Mouse (Mus musculus) right cerebral cortex, postnatal 36 days (tissue): ENCODE results near the gene Cpox.

Experiments
- DNase-seq, 2 experiments: peaks; one replicate each; pipeline ENCODE4 v3.0.0; 2022; ENCODE audit warnings: low spot score in 2 of 2, mixed read lengths in 1 of 2

The Cpox gene

DNA sequence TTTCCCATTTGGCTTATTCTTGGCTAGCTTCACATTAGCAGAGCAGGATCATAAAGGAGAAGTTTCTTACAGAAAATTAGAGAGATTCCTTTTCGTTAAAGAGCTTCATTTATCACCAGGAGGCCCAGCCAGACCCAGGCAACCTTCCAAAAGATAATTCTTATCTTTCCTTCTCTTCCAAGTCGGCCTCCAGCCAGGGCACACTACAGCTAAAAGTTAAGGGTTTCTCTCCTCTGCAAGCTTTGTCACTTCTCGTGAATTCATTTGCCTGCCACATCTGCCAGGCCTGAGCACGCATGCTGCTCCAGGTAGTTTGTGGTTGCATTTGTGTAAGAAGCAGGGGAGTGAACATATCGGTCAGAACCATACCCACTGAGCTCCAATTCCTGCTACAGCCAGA lies 828 bp upstream of the Cpox start:
- DNase-seq = no peak

DNA sequence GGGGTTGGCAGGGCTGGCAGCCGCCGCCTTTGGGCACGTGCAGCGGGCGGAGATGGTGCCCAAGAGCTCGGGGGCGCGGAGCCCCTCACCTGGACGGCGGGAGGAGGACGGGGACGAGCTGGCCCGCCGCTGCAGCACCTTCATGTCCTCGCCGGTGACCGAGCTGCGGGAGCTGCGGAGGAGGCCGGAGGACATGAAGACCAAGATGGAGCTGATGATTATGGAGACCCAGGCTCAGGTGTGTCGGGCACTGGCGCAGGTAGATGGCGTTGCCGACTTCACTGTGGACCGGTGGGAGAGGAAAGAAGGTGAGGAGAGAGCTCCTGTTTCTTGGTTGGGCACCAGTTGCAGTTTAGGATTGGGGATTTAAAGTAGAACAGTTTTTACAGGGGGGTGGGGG lies 551 bp downstream of the Cpox start:
- DNase-seq = no peak

DNA sequence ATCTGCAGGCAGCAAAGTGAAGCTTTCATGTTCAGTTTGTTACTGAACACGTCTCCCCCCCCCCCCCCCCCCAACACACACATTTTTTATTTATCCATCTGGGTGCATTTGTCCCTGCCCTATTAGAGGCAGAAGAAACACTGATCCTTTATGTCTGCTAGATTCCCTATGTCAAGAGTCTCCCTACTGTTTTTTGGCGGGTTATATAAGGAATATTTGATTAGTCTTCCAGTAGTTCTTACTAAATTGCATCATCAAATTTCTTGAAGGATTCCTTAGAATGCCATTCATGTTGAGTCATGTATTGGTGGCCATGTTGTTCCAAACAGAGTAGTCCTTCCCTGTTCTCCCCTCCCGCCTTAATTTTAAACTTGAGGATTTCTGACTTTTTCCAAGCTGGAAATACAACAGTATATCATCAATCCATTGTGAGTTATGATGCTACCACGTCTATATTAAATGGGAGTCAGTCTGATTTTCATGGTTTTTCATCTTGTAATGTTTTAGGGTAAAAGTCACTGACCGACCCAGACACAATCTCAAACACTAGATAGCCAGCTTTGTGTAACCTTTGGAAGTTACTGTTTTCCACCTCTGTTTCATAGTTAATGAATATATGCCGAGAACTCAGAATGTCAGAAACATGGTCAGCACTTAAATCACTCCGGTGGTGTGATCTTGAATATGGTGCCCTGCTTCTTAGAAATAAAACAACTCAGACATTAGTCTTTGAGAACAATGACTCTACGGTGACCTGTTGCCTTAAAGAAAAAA lies 1.3 kb downstream of the Cpox start:
- DNase-seq = no peak

DNA sequence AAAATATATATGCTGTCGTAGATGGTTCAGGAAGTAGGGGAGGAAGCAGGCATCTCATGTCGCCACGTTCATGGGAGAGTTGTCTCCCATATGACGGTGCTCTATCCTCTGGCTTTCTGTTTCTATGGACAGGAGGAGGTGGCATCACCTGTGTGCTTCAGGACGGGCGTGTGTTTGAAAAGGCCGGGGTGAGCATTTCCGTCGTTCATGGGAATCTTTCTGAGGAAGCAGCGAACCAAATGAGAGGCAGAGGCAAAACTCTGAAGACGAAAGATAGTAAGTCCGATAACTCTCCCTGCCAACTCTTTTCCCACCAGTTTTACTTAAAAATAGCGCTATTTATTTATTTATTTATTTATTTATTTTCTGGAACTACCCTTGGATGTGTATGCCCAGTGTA lies 2.3 kb downstream of the Cpox start:
- no peak for DNase-seq

DNA sequence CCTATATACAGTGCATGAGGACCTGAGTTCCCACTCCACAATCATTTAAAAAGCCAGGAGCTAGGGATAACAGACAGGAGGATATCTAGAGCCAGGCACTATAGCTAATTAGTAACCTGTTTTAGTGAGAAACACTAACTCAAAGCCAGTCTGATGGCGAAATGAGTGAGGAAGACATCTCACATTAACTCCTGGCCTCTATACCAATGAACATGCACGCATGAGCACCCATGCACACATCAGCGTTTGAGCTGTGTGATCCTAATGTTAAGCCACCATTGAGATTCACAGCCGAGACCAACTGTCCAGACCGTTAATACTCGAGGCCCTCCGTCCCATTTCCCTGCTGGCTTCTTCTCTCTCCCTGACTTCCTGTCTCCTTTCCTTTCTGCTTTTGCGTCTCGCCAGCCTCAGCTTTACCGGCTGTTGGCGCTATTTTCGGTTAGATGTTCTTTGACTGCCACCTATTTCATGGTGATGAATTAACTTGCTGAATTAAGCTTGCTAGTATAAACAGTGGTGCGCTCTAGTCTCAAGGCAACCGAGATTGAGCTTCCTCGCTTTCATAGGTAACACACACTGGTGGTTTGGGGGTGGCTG lies 3.8 kb downstream of the Cpox start:
- no peak for DNase-seq

DNA sequence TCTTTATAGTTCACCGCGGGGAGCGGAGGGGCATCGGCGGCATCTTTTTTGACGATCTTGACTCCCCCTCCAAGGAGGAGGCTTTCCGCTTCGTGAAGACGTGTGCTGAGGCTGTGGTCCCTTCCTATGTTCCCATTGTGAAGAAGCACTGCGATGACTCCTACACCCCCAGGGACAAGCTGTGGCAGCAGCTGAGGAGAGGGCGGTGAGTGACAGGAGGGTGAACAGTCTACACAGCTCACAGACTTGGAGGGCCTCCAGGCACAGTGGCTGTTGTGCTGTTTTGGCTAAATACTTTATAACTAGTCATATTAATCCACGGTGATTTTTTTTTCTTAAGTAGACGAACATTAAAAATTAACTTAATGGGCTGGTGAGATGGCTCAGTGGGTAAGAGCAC lies 5.2 kb downstream of the Cpox start:
- DNase-seq = no peak

DNA sequence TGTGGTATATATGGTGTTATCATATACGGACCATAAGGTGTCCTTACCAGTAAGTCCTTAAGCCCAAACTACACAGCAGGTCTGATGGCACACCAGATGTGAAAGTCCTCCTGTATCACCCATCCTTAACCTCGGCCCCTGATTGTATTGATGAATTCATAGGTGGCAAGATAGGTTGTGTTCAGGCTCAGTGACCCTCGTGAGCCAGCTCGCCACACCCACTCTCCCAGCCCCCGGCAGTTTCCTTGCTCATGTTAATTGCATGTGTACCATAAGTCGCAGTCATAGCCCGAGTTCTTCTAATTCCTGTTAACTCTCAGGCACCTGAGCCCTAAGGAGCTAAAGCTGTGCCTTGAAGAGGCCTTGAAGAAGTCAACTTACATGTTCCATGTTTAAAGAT lies 6.1 kb downstream of the Cpox start:
- no peak for DNase-seq

DNA sequence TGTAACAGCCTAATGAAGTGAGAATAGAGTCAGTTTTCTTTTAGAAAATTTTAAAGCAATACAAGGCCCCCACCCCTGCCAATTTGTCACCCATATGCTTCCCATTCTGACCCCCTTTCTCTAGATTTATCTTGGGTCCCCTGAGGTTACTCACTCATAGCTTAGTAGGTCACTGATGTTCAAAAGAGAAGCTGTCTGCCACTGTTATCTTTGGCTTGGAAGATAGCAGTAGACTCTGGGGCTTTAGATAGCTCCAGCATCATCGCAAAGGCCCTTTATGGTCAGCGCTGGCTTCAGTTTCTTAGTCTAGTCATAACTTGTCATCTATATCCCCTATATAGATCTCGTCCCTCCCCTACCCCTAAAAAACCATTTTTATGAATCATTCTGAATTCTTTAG lies 6.5 kb downstream of the Cpox start:
- no peak for DNase-seq

DNA sequence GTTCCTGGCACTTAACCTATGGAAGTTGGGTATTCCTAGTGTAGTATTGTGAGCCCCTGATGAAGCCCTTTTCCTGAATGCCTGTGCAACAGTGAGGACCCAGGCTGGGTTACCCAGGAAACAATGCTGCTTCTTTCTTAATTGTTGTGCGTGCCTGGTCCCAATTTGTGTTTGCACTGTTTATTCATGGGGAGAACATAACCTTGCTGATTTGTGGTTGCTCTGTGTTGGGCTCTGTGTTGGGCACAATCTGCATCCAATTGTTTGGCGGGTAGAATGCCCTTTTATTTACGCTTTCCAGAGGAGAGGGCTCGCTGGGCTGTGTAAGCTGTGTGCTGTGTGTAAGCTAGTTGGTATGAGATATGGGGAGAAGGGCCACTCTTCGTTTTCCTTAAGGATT lies 7.4 kb downstream of the Cpox start:
- DNase-seq = no peak

DNA sequence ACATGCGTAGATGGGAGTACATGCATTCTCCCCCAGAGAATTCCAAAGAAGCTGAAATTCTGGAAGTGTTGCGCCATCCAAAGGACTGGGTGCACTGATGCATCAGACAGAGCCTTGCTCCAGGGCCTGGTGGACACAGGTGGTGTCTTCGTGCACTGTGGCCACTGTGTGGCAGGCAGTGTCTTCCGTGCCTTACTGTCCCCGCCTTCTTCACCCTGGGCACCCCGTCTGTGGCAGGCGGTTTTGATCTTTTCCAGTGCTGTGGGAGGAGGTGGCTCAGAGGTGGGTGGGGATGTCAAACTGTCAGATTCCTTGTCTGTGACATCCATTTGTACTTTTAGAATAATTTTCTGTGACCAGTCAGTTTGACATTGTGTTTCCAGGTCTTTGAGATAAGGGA lies 8.6 kb downstream of the Cpox start:
- DNase-seq = no peak

DNA sequence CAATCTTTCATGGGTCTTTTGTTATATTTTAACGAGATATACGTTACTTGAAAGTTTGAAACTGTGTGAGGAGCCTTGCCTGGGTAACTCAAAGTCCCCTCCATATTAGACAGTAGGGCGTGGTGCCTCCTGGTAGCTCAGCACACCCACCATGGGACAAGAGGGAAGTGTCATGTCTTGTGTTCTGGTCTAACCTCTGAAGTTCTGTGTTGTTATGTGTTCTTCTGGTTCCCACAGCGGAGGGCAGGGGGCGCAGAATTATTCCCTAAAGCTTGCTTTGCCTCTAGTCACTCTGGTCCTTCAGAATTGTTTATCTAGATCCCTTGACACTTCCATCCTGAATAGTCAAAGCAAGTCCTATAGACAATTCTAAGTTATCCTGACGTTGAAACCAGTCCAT lies 12.0 kb downstream of the Cpox start:
- DNase-seq = no peak

DNA sequence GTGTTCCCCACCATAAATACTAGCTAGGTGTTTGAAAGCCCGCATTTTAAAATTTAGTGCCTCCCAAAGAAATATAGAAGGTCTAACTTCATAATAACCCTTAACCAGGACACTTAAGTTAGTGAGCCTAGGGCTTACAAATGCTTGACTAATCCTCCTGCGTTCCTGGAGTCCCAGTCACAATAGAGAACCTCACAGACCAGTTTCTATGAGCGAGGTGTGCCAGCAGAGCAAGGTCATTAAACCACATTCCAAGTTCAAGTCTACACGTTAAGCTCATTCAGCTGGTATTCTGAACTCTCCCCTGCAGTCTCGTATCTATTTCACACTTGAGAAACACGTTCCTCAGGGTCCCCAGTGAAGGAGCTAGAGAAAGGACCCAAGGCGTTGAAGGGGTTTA lies 12.8 kb downstream of the Cpox start:
- DNase-seq = no peak

DNA sequence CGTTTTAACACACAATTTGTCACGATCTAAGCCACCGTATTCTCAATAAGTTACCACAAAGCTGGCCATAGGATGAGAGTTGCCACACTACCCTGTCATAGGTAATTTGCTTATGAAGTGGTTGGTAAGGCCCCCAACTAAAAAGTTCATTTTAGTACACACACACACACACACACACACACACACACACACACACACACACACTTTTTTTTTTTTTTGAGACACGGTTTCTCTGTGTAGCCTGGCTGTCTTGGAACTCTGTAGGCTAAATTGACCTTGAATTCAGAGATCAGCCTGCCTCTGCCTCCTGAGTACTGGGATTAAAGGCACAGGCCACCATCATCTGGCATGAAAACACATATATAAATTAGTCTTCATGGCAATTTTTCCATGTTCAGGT lies 13.8 kb downstream of the Cpox start:
- no peak for DNase-seq

DNA sequence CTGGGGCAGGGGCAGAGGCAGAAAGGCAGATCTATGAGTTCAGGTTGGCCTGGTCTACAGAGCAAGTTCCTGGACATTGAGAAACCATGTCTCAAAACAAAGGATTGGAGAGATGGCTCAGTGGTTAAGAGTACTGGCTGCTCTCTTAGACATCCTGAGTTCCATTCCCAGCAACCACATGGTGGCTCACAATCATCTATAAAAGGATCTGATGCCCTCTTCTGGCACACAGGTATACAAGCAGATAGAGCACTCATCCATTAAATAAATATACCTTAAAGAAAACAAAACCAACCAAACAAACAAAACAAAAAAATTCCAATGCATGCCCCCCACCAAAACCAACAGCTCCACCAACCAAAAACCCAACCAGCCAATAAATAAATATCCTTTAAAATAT lies 14.4 kb downstream of the Cpox start:
- DNase-seq = no peak

DNA sequence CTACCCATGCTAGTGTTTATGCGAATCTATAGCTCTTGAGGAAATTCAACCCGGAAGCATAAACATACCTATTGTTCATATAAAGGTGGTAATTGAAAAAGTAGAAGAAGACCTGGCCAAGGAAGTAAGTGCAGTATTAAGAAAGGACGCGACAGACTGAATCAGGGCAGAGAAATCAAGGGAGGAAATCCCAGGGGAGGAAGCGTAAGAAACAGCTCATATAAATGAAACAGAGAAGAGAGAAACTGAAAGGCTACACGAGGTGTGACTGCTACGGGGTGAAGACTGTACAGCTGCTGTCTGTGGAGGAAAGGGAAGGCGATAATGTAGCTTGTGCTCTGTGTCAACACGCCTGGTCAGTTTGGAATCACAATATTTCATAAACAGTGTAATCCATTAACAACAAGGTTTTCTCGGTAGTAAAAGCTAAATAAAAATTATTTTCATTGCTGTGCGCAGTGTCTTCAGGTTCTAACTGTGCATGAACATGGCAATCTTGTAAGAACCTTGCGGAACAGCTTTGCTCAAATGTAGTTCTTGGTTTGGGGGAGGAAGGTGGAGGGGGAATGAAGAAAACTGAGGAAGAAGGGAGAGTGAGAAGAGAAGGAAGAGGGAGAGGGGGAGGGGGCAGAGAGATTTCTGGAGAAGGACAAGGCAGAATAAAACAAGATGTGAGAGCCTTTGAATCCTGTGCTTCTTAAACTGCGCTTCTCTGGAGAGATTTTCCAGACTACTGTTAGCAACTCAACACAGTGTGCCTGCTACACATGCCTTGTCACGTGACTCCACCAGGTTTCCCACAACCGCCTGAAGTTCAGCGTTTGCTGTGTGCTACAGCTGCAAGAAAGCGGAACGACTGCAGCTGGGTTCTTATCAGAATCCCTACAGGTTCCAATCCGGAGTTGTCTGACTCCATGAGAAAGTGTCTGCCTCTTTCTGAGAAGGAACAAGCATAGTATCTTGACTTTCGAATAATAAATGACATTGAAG lies 15.8 kb downstream of the Cpox start:
- DNase-seq = no peak

DNA sequence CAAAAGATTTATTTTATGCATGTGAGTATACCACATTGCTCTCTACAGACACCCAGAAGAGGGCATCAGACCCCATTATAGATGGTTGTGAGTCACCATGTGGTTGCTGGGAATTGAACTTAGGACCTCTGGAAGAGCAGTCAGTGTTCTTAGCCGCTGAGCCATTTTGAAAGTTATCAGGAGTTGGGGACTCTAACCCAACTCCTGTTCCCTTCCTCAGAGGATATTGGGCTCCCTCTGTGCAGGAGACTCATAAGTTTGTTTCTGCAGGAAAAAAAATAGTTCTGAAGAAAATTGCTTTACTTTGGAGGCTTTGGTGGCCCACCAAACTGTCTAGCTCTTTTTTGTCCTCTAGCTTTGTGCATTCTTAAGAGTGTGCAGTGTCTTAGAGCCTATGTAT lies 18.4 kb downstream of the Cpox start:
- DNase-seq = no peak

DNA sequence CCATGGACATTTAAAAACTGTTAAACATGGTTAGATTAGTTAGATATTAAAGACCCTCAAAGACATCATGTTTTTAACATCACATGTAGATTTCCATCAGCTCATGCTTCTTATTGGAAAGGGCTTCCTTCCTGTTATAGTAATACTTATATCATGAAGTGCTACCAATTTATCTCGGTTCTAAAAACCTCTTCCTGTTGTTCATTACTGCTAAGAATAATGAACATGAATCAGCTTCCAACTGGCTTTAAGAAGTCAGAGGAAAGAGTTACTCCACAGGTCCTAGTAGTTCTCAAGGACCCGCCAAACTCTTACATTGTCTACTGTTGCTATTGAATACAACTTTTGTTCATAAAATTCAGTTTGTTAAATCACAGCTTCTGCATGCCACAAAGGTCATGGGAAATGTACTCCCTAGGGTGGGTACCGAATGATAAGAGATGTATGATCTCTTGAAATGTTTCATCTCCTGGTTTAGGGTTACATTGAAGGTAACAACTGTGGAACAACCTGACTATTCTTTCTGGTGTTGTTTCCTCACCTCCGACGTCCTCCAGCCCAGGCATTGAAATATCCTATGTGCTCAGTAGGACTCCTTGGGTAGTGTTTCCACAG lies 19.6 kb downstream of the Cpox start:
- DNase-seq = no peak

DNA sequence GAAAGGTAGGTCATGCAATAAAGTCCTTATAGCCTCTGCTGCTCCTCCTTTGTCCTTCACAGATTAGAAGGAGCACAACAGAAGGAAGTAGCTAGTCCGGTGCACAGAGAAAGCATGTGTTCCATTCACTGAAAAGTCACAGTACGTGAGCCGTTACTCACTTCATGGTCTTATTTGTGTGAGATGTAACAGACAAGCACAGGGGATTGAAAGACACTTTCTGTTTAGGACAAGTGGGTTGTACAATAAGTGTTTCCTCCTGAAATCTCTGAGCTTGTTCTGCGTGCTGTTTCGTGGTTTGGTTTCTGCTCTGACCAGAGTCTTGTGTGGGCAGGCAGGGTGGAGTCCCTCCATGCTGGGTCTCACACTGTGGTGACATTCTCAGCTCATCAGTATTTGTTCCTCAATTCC lies 20.2 kb downstream of the Cpox start:
- no peak for DNase-seq

DNA sequence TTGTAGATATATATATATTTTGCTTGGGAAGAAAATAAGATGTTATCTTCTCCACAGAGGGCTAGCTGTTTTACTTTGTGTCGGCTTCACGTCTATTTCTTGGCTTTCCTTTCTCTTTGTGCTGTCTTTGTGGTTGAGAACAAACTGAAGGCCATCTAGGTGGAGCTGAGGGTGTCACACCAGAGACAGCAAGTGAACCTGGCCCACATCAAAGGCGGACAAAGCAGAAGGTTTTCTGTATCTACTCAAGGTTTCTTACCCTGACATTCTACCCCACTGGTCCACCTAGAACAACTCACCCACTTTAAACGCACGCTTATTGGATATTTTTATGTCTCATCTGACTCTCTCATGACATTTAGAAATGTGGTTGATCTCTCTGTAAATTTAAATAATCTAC lies 24.0 kb downstream of the Cpox start:
- no peak for DNase-seq

DNA sequence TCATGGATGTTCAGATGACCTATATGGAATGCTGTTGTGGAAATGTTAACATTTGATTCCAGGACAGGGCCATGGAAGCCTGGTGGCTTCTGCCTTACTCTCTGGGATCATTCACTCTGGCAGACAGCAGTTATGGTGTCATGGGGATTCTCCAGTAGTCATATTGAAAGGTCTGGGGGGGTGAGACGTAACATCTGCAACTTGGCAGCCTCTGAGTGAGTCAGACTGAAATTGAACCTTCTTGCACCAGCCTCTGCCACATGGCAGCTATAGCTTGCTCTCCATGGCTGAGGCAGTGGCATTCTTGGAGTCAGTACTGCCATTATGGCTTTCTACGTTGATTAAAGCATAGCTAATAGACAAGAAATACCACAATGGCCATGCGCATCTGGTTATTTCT lies 26.7 kb downstream of the Cpox start:
- DNase-seq = no peak

DNA sequence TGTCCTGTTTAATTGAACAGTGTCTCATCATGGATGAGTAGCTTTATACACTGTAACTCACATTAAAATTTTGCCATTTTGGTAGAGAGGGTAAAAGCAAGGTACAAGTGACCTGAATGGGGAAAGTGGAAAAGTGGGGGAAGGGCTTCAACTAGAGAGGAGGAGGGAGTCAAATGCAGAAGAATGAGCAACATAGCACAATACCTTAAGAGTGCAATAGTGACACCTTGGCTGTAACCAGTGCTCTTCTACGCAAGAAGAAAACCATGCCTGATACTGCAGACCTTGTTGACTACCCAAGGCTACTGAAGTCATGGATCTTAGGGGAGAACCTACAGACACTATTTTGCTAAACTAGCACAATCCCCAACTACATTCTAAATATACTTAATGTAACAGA lies 27.2 kb downstream of the Cpox start:
- DNase-seq = no peak

DNA sequence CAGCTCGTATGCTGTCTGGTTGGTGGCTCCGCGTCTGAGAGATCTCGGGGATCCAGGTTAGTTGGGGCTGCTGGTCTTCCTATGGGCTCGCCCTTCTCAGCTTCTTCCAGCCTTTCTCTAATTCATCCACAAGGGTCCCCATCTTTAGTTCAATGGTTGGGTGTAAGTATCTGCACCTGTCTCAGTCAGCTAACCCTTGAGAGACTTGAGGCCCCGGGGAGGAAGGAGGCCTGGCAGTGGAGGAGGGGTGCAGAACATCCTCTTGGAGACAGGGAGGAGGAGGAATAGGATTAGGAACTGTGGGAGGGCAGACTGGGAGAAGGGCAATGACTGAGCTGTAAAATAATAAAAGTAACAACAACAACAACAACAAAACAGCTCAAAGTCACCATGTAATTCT lies 30.1 kb downstream of the Cpox start:
- no peak for DNase-seq
